Mouse (Mus musculus) ES-Bruce4 (cell line): ENCODE data around the gene Pigl. TPM values are rescaled to one million over a fixed set of nuclear protein-coding genes. Genes with fewer than 3 reads are reported as not detected.
A peak's percentile ranks its signal among the peaks of the same experiment; 100 is the strongest.

Source experiments
- H3K27ac ChIP-seq: 2 replicates; pipeline ENCODE4 v1.5.1; 2012; ENCODE audit warnings: low read length, inconsistent platforms; ENCODE audit not compliant: insufficient read depth
- H3K27me3 ChIP-seq: 2 replicates; pipeline ENCODE4 v1.6.1; 2012; ENCODE audit warnings: mild to moderate bottlenecking, low read length, inconsistent platforms; ENCODE audit not compliant: control insufficient read depth, poor library complexity, insufficient read depth, severe bottlenecking
- H3K36me3 ChIP-seq: 2 replicates; pipeline ENCODE4 v1.6.1; 2012; ENCODE audit warnings: inconsistent platforms, mild to moderate bottlenecking, low read length, moderate library complexity; ENCODE audit not compliant: control insufficient read depth, poor library complexity, insufficient read depth, severe bottlenecking
- H3K4me1 ChIP-seq: one replicate; pipeline ENCODE4 v1.8.1; 2011; ENCODE audit warnings: low read length; ENCODE audit not compliant: control insufficient read depth, insufficient read depth
- H3K4me3 ChIP-seq: 2 replicates; pipeline ENCODE4 v1.5.1; 2011; ENCODE audit warnings: low read depth, mild to moderate bottlenecking, low read length
- H3K9ac ChIP-seq: 2 replicates; pipeline ENCODE4 v1.6.1; 2012; ENCODE audit warnings: low read depth, mild to moderate bottlenecking, inconsistent platforms; ENCODE audit not compliant: poor library complexity, severe bottlenecking
- H3K9me3 ChIP-seq: replicated peaks from 2 replicates; pipeline ENCODE4 v1.6.1; 2012; ENCODE audit warnings: mild to moderate bottlenecking, low read length, inconsistent platforms; ENCODE audit not compliant: control insufficient read depth, poor library complexity, insufficient read depth, severe bottlenecking
- CTCF ChIP-seq: IDR thresholded peaks from one replicate; pipeline ENCODE4 v1.8.1; 2011; ENCODE audit warnings: low read depth, low read length
- EP300 ChIP-seq: IDR thresholded peaks from 2 replicates; pipeline ENCODE4 v1.6.1; 2011; ENCODE audit warnings: low read depth, low read length; ENCODE audit not compliant: insufficient read depth
- POLR2A ChIP-seq: IDR thresholded peaks from one replicate; pipeline ENCODE4 v1.8.1; 2011; ENCODE audit warnings: low read length; ENCODE audit not compliant: insufficient read depth
- polyA plus RNA-seq: library from polyadenylated mRNA; stranded (reverse); fragments of >200 nt; gene quantifications from 2 replicates; pipeline ENCODE4 v1.2.4, GENCODE M21; 2011; ENCODE audit warnings: low read depth; ENCODE audit not compliant: missing spikeins, insufficient read depth, insufficient read length

Gene Pigl
- polyA plus RNA-seq = 12.7 and 14.1 TPM in 2 replicates

DNA sequence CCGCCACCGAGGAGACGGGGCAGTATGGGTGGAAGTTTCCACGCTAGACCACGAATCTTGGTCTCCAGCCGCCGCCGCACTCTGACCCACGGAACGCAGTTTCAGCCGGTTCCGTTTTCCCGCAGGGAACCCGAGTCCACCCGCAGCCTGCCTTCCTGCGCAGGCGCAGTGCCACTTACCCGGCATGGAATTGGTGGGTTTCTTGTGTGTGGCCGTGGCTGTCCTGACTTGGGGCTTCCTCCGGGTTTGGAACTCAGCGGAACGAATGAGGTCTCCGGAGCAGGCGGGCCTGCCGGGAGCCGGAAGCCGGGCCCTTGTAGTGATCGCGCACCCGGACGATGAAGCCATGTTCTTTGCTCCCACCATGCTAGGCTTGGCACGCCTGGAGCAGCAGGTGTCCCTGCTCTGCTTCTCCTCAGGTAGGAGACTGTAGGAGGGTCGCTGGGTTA lies at the start of gene Pigl, which contains the start of gene Ncor1:
Gene Pigl (plus strand): TSS at position 185 of the 449 bp plus-strand sequence.
Gene Ncor1 (minus strand): TSS at position 266 of the 449 bp plus-strand sequence.
- Histone ChIP-seq H3K9ac (peak within 1 kb of the TSS; percentile 99), H3K9me3 (no peaks in the 10 kb centered on the region), H3K4me1 (no peaks in the 10 kb centered on the region), H3K27ac (peak within 1 kb of the TSS; percentile 92), H3K4me3 (peak within 1 kb of the TSS; percentile 98), H3K27me3 (no peaks in the 10 kb centered on the region), H3K36me3 (peaks cover 4% of the 10 kb centered on the region; the same call in 1 of the 2 replicates)
- TF ChIP-seq POLR2A (peak; percentile 45), CTCF (no peak), EP300 (no peak)

DNA sequence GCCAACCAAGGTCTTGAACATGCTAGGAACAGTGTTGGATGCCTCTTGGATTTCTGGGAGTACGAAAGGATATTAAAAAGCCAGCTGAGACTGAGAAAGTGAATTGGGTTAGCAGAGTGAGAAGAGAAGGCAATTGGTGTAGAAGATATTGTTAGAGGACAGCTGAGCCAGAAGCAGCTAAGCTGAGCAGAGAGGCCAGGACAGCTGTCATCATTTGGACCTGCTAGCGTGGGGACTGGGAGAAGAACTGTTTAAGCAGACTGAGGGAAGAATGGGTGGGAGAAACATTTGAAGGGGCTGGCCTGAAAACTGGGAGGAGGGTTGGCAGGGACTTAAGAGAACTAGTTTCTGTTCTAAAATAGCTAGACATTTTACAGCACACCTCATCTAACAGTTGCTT lies 49.4 kb upstream of the Pigl start:
- Histone ChIP-seq H3K27ac (no peak overlapping the region), H3K4me1 (no peaks in the 10 kb centered on the region), H3K9ac (no peak overlapping the region), H3K27me3 (no peaks in the 10 kb centered on the region), H3K9me3 (no peaks in the 10 kb centered on the region), H3K36me3 (peaks cover 24% of the 10 kb centered on the region), H3K4me3 (no peak overlapping the region)
- TF ChIP-seq POLR2A = no peak
- TF ChIP-seq CTCF = no peak
- no peak for TF ChIP-seq EP300

DNA sequence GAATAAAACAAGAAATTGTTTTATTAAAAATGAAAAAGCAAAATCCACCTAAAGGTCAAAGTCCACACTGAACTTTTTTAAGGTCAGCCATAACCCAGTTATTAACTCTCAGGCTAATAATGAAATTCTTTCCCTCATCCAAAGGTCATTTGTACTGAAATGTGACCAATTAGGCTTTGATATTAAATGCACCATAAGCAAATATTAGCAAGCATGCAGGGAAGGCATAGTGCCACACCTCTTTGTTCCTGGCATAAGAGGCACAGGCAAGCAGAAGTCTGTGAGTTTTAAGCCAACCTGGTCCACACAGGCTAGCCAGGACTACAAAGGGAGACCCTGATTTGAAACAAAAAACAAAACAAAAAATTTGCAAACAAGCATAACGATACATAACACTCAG lies 48.6 kb upstream of the Pigl start:
- H3K4me1 ChIP-seq = no peaks in the 10 kb centered on the region
- TF ChIP-seq CTCF (no peak), POLR2A (no peak), EP300 (no peak)
- H3K27me3 ChIP-seq = no peaks in the 10 kb centered on the region
- H3K9ac ChIP-seq = no peak overlapping the region
- no peak overlapping the region for H3K27ac ChIP-seq
- H3K36me3 ChIP-seq = peaks cover 26% of the 10 kb centered on the region
- H3K4me3 ChIP-seq = no peak overlapping the region
- no peaks in the 10 kb centered on the region for H3K9me3 ChIP-seq

DNA sequence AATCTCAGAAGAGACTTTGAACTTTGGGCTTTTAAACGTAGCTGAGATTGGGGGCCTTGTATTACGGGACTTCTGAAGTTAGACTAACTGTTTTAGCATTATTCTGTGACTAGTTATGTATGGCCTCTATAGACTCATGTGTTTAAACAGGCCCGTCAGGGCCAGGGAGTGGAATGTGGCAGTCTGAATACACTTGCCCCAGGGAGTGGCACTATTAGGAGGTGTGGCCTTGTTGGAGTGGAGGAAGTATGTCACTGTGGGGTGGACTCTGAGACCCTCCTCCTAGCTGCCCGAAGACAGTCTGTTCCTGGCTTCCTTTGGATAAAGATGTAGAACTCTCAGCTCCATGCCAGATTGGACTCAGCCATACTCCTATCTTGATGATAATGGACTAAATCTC lies 43.2 kb upstream of the Pigl start:
- no peak overlapping the region for H3K27ac ChIP-seq
- TF ChIP-seq CTCF = no peak
- TF ChIP-seq EP300 = no peak
- no peak for TF ChIP-seq POLR2A
- peaks cover 44% of the 10 kb centered on the region for H3K36me3 ChIP-seq
- no peaks in the 10 kb centered on the region for H3K4me1 ChIP-seq
- no peak overlapping the region for H3K4me3 ChIP-seq
- no peak overlapping the region for H3K9ac ChIP-seq
- H3K27me3 ChIP-seq = no peaks in the 10 kb centered on the region
- no peaks in the 10 kb centered on the region for H3K9me3 ChIP-seq

DNA sequence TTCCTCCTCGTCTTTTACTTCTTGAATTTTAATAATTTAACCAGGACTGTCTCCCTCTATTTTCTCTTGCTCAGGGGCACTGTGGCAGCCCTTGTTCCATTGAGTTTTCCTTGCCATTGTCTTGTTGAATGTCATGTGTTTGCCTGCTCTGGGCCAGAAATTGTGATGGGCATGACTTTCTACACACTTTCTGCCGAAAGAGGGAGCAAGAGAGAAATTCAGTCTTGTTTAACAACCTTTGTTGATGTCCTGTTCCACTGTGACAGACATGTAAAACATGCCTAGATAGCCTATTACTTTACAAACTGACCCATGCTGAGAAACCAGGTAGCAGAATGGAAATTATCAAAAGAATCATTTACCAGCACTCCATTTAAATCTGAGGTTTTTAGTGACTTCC lies 33.7 kb upstream of the Pigl start:
- TF ChIP-seq POLR2A (no peak), EP300 (no peak), CTCF (no peak)
- Histone ChIP-seq H3K4me1 (no peaks in the 10 kb centered on the region), H3K9ac (no peak overlapping the region), H3K4me3 (no peak overlapping the region), H3K27ac (peak overlapping the region; percentile 83), H3K9me3 (no peaks in the 10 kb centered on the region), H3K36me3 (peaks cover 18% of the 10 kb centered on the region), H3K27me3 (no peaks in the 10 kb centered on the region)

DNA sequence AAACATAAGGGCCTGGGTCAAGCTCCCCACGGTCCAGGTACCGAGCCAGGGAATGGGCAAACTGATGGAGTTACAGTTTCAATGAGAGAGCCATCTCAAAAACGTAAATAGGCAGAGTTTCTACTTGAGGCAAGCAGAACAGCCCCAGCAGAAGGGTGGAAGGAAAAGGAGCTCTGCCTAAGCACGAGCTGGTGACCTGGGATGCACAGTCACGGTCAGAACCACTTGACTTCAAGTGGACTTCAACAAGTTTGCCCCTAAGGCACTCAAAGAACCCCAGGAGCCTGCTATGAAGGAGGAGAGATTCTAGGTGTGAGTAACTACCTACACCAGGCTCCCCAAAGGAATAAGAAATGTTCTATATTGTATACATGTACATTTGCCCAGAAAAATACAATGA lies 32.0 kb upstream of the Pigl start:
- Histone ChIP-seq H3K9ac (no peak overlapping the region), H3K36me3 (peaks cover 17% of the 10 kb centered on the region), H3K4me1 (no peaks in the 10 kb centered on the region), H3K4me3 (no peak overlapping the region), H3K9me3 (no peaks in the 10 kb centered on the region), H3K27me3 (no peaks in the 10 kb centered on the region), H3K27ac (peak overlapping the region; percentile 33)
- TF ChIP-seq EP300 (no peak), CTCF (no peak)
